Mouse (Mus musculus): ENCODE measurements at regions not wholly inside any gene's neighbourhood (a gene's known extent, or its start where the extent isn't known, plus 50 kb on each side); places are given as distances from the start of the nearest gene placed in this dataset.
A peak's percentile ranks its signal among the peaks of the same experiment; 100 is the strongest.
"Not testable (repeated sequence)": the region's sequence is repeated elsewhere in the genome, so short reads cannot be mapped to it uniquely, and the experiment has no call there.

GRCm38 (mm10) chr10:19297669-19298068 is 58.7 kb upstream of the Olig3 start:
- TF ChIP-seq CTCF (IDR thresholded peaks at IDR 0.05; ENCODE audit: low read depth) (peak; percentile 37; the same call in 1 of the 2 replicates), EP300 (IDR thresholded peaks at IDR 0.05; ENCODE audit: low read depth) (no peak)
- H3K9ac ChIP-seq (replicated peaks; ENCODE audit: low read depth, low read length) = no peak overlapping the region
- ATAC-seq (ENCODE audit: insufficient read depth, low read depth) (no peak), DNase-seq (ENCODE audit: low spot score) (no peak)
- 48% methylated on average over 3 of the region's 3 CpGs for WGBS
- no peak overlapping the region for H3K27ac ChIP-seq (ENCODE audit: low read depth)
- no peak overlapping the region for H3K4me2 ChIP-seq (ENCODE audit: low read depth, low read length)
- no peak overlapping the region for H3K4me3 ChIP-seq (ENCODE audit: low read depth, low read length)
- no peaks in the 10 kb centered on the region for H3K9me3 ChIP-seq (replicated peaks; ENCODE audit: control insufficient read depth, low read length)
- H3K36me3 ChIP-seq (replicated peaks; ENCODE audit: control insufficient read depth, insufficient read depth, low read length) = no peaks in the 10 kb centered on the region
- no peaks in the 10 kb centered on the region for H3K27me3 ChIP-seq (ENCODE audit: control insufficient read depth, insufficient read depth, low read length)
- H3K4me1 ChIP-seq (ENCODE audit: control insufficient read depth, insufficient read depth) = no peaks in the 10 kb centered on the region

GRCm38 (mm10) chr10:19295388-19296013 is 60.8 kb upstream of the Olig3 start:
- Histone ChIP-seq H3K9ac (replicated peaks; ENCODE audit: low read depth, low read length) (no peak overlapping the region), H3K27ac (ENCODE audit: low read depth) (no peak overlapping the region), H3K4me2 (ENCODE audit: low read depth, low read length) (no peak overlapping the region), H3K27me3 (ENCODE audit: control insufficient read depth, insufficient read depth, low read length) (no peaks in the 10 kb centered on the region), H3K36me3 (replicated peaks; ENCODE audit: control insufficient read depth, insufficient read depth, low read length) (no peaks in the 10 kb centered on the region), H3K4me1 (ENCODE audit: control insufficient read depth, insufficient read depth) (no peaks in the 10 kb centered on the region), H3K4me3 (ENCODE audit: low read depth, low read length) (no peak overlapping the region), H3K9me3 (replicated peaks; ENCODE audit: control insufficient read depth, low read length) (no peaks in the 10 kb centered on the region)
- DNase-seq (ENCODE audit: low spot score) (no peak), ATAC-seq (ENCODE audit: insufficient read depth, low read depth) (no peak)
- TF ChIP-seq CTCF (IDR thresholded peaks at IDR 0.05; ENCODE audit: low read depth) = no peak
- no peak for TF ChIP-seq EP300 (IDR thresholded peaks at IDR 0.05; ENCODE audit: low read depth)
- WGBS = 73% methylated on average over 7 of the region's 7 CpGs

GRCm38 (mm10) chr10:19291474-19291873 is 64.9 kb upstream of the Olig3 start:
- WGBS = 82% methylated on average over 5 of the region's 5 CpGs
- TF ChIP-seq EP300 (IDR thresholded peaks at IDR 0.05; ENCODE audit: low read depth) = no peak
- no peak for TF ChIP-seq CTCF (IDR thresholded peaks at IDR 0.05; ENCODE audit: low read depth)

GRCm38 (mm10) chr10:19291039-19291438 is 65.3 kb upstream of the Olig3 start:
- ATAC-seq (ENCODE audit: insufficient read depth, low read depth); H3K4me1 ChIP-seq (ENCODE audit: control insufficient read depth, insufficient read depth); H3K36me3 ChIP-seq (replicated peaks; ENCODE audit: control insufficient read depth, insufficient read depth, low read length); H3K9ac ChIP-seq (replicated peaks; ENCODE audit: low read depth, low read length); DNase-seq (ENCODE audit: low spot score); H3K4me2 ChIP-seq (ENCODE audit: low read depth, low read length); H3K9me3 ChIP-seq (replicated peaks; ENCODE audit: control insufficient read depth, low read length); H3K27ac ChIP-seq (ENCODE audit: low read depth); H3K27me3 ChIP-seq (ENCODE audit: control insufficient read depth, insufficient read depth, low read length); H3K4me3 ChIP-seq (ENCODE audit: low read depth, low read length): not testable (repeated sequence)
- 78% methylated on average over 3 of the region's 3 CpGs for WGBS

More at GRCm38 (mm10) chr10:19291474-19291873, 64.9 kb upstream of the Olig3 start:
- Histone ChIP-seq H3K27ac (ENCODE audit: low read depth) (no peak overlapping the region), H3K4me2 (ENCODE audit: low read depth, low read length) (no peak overlapping the region), H3K4me1 (ENCODE audit: control insufficient read depth, insufficient read depth) (no peaks in the 10 kb centered on the region), H3K27me3 (ENCODE audit: control insufficient read depth, insufficient read depth, low read length) (no peaks in the 10 kb centered on the region), H3K9ac (replicated peaks; ENCODE audit: low read depth, low read length) (no peak overlapping the region), H3K4me3 (ENCODE audit: low read depth, low read length) (no peak overlapping the region), H3K36me3 (replicated peaks; ENCODE audit: control insufficient read depth, insufficient read depth, low read length) (no peaks in the 10 kb centered on the region), H3K9me3 (replicated peaks; ENCODE audit: control insufficient read depth, low read length) (no peaks in the 10 kb centered on the region)
- ATAC-seq (ENCODE audit: insufficient read depth, low read depth) (no peak), DNase-seq (ENCODE audit: low spot score) (no peak)

GRCm38 (mm10) chr10:19282166-19282565 is 74.2 kb upstream of the Olig3 start:
- Histone ChIP-seq H3K4me1 (ENCODE audit: control insufficient read depth, insufficient read depth) (no peaks in the 10 kb centered on the region), H3K36me3 (replicated peaks; ENCODE audit: control insufficient read depth, insufficient read depth, low read length) (no peaks in the 10 kb centered on the region), H3K27me3 (ENCODE audit: control insufficient read depth, insufficient read depth, low read length) (no peaks in the 10 kb centered on the region), H3K9me3 (replicated peaks; ENCODE audit: control insufficient read depth, low read length) (no peaks in the 10 kb centered on the region), H3K4me3 (ENCODE audit: low read depth, low read length) (no peak overlapping the region), H3K4me2 (ENCODE audit: low read depth, low read length) (no peak overlapping the region), H3K27ac (ENCODE audit: low read depth) (no peak overlapping the region), H3K9ac (replicated peaks; ENCODE audit: low read depth, low read length) (no peak overlapping the region)
- DNase-seq (ENCODE audit: low spot score) (no peak), ATAC-seq (ENCODE audit: insufficient read depth, low read depth) (no peak)
- no peak for TF ChIP-seq EP300 (IDR thresholded peaks at IDR 0.05; ENCODE audit: low read depth)
- TF ChIP-seq CTCF (IDR thresholded peaks at IDR 0.05; ENCODE audit: low read depth) = no peak
- 82% methylated on average over 3 of the region's 3 CpGs for WGBS

GRCm38 (mm10) chr10:19281021-19281420 is 75.3 kb upstream of the Olig3 start:
- no peak overlapping the region for H3K4me3 ChIP-seq (ENCODE audit: low read depth, low read length)
- H3K4me2 ChIP-seq (ENCODE audit: low read depth, low read length) = no peak overlapping the region
- no peak overlapping the region for H3K27ac ChIP-seq (ENCODE audit: low read depth)
- DNase-seq (ENCODE audit: low spot score) (no peak), ATAC-seq (ENCODE audit: insufficient read depth, low read depth) (no peak)
- H3K4me1 ChIP-seq (ENCODE audit: control insufficient read depth, insufficient read depth) = no peaks in the 10 kb centered on the region
- H3K9ac ChIP-seq (replicated peaks; ENCODE audit: low read depth, low read length) = no peak overlapping the region
- H3K36me3 ChIP-seq (replicated peaks; ENCODE audit: control insufficient read depth, insufficient read depth, low read length) = no peaks in the 10 kb centered on the region
- TF ChIP-seq EP300 (IDR thresholded peaks at IDR 0.05; ENCODE audit: low read depth) (no peak), CTCF (IDR thresholded peaks at IDR 0.05; ENCODE audit: low read depth) (no peak)
- 64% methylated on average over 4 of the region's 4 CpGs for WGBS
- H3K9me3 ChIP-seq (replicated peaks; ENCODE audit: control insufficient read depth, low read length) = no peaks in the 10 kb centered on the region
- H3K27me3 ChIP-seq (ENCODE audit: control insufficient read depth, insufficient read depth, low read length) = no peaks in the 10 kb centered on the region
